Mouse (Mus musculus): ENCODE data around the gene Hoxb4.
A peak's percentile ranks its signal among the peaks of the same experiment; 100 is the strongest.

Gene Hoxb4

GRCm38 (mm10) chr11:96284774-96285734 lies 33.0 kb upstream of the Hoxb4 start:
- DNase-seq (ENCODE audit: low spot score in 2 of 2), result no peak

GRCm38 (mm10) chr11:96285771-96286738 lies 32.0 kb upstream of the Hoxb4 start, which contains the start of gene Hoxb7:
Hoxb7 (plus strand) TSS chr11:96286623.
- no peak for DNase-seq (ENCODE audit: low spot score in 2 of 2)

- DNase-seq (ENCODE audit: low spot score in 2 of 2), result no peak
These were observed 31.2 kb upstream of the Hoxb4 start for GRCm38 (mm10) chr11:96286739-96287385.

GRCm38 (mm10) chr11:96287411-96287810 lies 30.7 kb upstream of the Hoxb4 start:
- DNase-seq (ENCODE audit: low spot score in 2 of 2), result no peak

- no peak for DNase-seq (ENCODE audit: low spot score in 2 of 2)
These were observed 29.4 kb upstream of the Hoxb4 start for GRCm38 (mm10) chr11:96288455-96289221.

DNA sequence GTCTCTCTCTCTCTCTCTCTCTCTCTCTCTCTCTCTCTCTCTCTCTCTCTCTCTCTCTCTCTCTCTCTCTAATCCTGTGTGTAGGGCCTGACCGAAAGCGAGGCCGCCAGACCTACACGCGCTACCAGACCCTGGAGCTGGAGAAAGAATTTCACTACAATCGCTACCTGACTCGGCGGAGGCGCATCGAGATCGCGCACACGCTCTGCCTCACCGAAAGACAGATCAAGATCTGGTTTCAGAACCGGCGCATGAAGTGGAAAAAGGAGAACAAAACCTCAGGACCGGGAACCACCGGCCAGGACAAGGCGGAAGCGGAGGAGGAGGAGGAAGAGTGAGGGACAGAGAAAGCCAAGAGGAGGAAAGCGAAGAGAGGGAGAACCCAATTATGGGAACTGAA lies 28.8 kb upstream of the Hoxb4 start:
- DNase-seq (ENCODE audit: low spot score in 2 of 2), result no peak

GRCm38 (mm10) chr11:96289837-96290236 lies 28.2 kb upstream of the Hoxb4 start:
- no peak for DNase-seq (ENCODE audit: low spot score in 2 of 2)

GRCm38 (mm10) chr11:96290705-96291355 lies 27.2 kb upstream of the Hoxb4 start:
- no peak for DNase-seq (ENCODE audit: low spot score in 2 of 2)

DNA sequence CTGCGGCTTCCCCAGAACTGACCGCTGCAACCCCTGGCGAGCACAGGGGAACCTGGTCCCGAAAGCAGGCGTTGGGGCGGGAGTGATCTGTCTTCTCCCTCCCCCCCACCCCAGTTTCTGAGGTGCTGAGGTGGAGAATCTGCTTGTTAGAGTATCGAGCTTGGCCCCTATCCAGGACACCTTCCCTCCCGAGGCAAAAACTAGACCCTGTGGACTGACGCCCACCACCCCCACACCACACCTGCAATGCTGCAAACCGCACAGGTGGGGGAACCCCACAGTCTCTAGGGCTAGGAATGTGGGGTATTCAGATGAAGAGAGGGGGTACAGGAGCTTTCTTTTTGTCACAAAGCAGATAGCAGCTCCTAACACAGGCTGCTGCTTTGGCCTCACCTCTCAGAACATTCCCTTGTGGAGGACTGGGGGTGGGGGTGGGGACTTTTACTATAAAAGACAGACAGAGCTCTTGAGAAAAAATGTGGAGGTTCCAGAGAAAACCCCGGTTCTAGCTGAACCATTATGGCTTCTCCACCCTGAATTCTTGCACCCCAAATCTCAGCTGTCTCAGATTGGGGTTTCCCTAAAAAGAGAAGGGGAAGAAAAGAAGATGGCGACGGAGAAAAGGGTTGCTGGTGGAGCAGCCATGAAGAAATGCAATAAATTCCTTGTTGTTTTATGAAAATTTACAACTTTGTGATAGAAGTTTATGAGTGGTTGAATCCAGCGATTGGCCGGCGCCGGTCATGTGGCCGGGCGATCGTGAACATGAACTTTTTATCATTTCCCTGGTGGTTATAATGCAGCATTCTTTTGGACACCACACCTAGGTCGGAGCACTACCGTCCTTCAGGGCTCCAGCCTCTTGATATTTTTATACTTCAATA lies 26.1 kb upstream of the Hoxb4 start, which contains the start of gene Hoxb6:
Gene Hoxb6 (plus strand): TSS at position 796 of the 884 bp plus-strand sequence.
- no peak for DNase-seq (ENCODE audit: low spot score in 2 of 2)

DNA sequence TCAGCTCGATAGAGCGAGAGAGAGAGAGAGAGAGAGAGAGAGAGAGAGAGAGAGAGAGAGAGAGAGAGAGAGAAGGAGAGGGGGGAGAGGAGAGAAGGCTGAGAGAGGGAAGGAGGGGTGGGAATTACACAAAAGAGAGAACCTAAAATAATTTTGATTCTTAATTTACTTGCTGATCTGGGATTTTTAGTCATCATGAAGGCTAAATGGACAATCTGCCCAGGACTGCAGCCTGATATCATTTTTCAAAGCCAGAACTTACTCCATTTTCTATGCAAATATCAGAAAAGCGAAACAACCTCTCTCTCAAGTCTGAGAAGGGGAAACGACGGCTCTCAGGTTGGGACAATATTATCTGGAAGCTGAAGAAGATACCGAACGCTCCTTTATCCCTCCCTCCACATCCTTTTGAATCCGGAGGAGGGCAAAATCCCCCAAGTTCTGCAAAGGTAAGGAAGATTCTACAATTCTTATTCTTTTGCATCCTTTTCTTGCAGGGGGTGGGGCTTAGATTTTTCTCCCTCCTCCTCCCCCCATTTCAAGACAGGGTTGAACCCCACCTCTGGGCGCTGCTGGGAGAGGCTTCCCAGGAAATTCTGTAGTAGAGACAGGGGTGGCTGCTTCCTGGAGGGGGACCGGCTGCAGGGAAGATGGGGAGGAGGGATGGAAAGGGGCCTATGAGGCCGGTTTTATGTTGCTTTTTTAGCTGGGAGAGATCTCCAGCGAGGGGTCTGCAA lies 25.3 kb upstream of the Hoxb4 start:
- no peak for DNase-seq (ENCODE audit: low spot score in 2 of 2)

DNA sequence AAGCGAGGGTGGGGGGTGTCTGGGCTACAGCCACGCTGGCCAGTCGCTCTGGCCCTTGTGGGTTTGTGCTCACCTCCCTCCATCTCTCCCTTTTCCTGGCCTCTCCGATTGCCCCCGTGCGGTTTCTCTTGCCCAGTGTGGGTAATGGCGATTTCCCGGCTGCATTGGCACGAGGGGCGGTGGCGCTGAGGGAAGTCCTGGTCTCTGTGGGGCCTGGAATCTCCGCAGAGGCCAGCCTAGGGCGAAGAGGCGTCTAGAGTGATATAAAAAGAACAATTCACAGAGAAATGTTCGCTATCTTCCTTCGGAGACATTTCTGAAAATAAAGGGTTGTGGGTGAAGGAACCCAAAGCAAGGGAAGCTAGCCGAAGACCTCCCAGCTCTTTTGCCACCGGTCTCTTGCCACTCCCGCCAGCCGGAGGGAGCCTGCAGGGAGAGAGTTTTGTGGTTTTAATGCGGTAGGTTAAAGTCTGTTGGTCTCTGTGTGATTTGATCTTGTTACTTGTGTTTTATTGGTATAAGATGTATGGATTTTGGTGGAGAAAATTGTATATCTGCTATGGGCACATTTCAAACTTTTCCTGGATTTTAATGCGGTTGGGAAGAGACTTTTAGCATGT lies 24.7 kb upstream of the Hoxb4 start:
- DNase-seq (ENCODE audit: low spot score in 2 of 2), result no peak

DNA sequence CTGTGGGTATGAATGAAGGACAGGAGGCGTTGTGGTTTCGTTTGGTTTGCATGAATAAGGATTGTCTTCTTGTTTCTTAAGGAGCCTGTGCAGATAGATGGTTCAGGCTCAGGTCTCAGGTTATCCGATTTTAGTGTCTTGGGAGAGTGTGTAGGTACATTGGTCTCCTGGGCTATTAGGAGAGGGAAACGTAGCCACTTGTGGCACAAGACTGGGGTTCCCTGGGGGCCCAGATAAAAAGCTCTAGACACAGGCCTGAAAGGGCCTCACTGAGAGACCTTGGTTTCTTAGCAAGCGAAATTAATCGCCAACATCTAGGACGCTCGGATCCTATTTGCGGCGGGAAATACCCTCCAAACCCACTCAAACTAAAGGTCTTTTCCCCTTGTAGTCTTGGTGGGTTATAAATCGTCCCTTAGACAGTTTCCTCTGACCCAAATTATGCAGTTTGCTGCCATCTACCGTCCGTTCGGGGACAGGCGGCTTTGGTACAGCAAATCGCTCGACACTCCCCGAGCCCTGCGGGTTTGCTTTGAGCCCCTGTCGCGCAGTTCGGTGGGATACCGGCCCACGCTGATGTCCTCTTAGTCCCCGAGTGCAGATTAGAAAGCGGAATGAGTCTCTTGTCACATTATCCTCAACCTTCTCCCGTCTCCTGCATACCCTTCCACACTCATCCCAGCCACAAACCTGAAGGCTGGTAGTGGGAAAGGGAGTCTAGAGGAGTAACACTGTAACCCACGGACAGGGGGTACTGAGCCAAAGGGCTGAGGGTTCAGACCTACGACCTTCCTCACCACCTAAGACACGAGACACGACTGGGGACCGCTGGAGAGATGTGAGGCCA lies 23.6 kb upstream of the Hoxb4 start:
- DNase-seq (ENCODE audit: low spot score in 2 of 2), result peak; percentile 40 to 76

DNA sequence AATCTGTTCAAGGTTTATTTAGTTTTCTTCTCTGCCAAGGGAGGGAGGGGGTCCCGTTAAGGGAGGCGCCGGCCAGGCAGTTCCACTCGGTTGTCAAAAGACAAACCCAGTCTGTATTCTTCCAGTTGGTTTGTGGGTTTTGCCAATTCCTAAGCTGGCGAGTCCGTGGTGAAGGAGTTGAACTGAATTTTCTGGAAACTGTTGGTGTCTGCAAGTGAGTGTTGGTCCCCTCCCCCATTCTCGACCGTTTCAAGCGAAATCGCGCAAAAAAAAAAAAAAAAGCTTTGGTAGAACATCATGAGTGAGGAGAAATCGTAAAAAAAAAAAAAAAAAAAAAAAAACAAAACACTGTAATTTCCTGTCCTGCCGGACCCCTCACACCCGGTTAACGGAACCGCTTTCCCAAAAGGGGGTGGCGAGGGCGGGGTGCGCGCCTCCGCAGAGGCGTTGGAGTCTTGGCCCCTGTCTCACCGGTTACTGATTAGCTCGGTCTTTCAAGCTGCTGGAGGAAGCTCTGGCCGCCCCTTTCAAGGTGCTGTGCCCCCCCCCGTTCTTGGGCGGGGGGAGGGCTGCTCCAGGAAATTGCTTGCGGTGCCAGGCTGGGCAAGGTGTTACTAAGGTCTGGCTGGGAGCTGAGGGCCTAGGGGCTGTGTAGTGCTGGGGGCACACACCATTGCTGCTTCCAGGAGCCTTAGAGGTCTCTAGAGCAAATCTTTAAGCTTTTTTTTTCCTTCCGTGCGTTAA lies 22.8 kb upstream of the Hoxb4 start:
- no peak for DNase-seq (ENCODE audit: low spot score in 2 of 2)

DNA sequence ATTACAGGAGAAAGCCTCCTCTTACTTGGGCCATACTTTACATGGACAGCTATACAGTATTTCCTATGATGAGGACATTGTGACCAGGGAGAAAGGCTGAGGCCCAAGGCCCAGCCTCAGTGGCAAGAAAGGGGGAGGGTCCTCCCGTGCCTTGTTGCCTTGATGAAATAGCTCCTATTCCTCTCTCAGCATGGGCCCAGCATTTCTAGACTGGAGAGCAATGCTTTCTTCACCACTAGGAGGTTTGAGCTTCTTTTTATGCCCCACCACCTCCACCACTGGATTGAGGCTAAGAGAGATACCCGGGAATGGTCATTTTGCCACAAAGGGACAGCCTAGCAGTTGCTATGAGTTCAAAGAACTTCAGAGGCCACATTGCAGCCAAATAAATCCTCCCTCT lies 21.1 kb upstream of the Hoxb4 start:
- no peak for DNase-seq (ENCODE audit: low spot score in 2 of 2)

DNA sequence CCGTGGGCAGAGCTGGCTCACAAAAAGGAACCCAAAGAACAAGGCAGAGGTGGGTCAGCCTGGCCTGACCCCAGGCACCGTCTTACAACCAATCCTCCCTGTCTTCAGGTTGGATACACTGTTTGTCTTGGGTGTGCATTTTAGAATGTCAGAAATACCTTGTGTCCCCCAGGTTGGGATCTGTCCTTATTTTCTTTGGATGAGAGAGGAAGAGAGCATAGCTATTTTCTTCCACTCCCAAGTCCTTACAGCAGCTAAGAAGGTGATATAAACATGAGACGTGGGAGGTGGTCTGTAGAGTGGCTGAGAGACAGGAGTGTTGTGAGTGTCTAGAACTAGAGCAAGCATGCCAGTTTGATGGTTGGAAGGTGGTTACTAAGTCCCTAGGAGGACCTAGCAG lies 20.6 kb upstream of the Hoxb4 start:
- DNase-seq (ENCODE audit: low spot score in 2 of 2), result no peak

DNA sequence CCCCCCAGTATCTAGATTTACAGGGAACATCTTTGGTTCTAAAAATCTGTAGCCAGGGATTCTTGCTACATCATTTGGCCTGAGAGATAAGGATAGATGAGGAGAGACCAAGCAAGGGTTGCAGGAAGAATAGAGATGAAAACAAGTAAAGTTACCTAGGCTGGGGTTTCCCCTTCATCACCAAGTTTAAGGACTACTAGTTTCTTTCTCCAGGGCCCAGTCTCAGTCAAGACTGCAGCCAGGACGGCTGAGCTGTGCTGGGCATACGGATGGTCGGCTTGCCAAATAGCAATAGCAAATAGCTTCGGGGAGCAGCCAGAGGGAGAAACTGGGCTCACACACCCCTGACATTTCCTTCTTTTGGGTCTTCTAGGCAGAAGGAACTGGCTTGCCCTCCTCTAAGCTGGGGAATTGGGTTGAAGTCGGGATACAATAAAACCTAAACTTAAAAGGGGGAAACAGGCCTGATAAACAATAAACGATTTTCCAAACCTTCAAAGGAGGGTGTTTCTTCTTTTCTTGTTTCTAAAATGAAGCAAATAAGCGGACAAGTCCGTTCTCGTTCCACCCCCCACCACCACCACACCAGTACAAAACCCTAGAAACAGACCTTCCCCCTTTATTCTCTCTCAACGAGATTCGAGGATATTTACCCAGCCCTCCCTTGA lies 20.0 kb upstream of the Hoxb4 start:
- no peak for DNase-seq (ENCODE audit: low spot score in 2 of 2)

Data from thymus, postnatal 10 days (tissue).